Mouse (Mus musculus) testis, adult 10 weeks (tissue): ENCODE results near the gene Gas8. TPM values are rescaled to one million over a fixed set of nuclear protein-coding genes. Genes with fewer than 3 reads are reported as not detected.

Source experiments
- polyA plus RNA-seq: library from polyadenylated mRNA; stranded (reverse); fragments of 350-450 nt; fragmentation: Illumina TruSeq; extraction: RNeasy Lipid Tissue Mini Kit (QIAGEN cat#74804); gene quantifications from one replicate; pipeline ENCODE4 v1.2.3, GENCODE M21; 2014; ENCODE audit warnings: low read depth, low replicate concordance

Gene Gas8
- 10.6 TPM for polyA plus RNA-seq

GRCm38 (mm10) chr8:123518667-123519066 lies at the start of gene Gas8:
TSS of gene Gas8 (plus strand) at chr8:123518834.

GRCm38 (mm10) chr8:123477737-123478258 lies 40.8 kb upstream of the Gas8 start, which contains the start of gene Afg3l1:
TSS of gene Afg3l1 (plus strand) at chr8:123477903.

GRCm38 (mm10) chr8:123514781-123515539 lies 3.7 kb upstream of the Gas8 start, which contains the start of gene Dbndd1:
TSS of gene Dbndd1 (minus strand) at chr8:123515463.

Other genes starting within 250 kb of the Gas8 start
- 3.4 TPM for gene Fanca, start 200.3 kb upstream of the Gas8 start, polyA plus RNA-seq
- gene Spire2, start 186.1 kb upstream of the Gas8 start, polyA plus RNA-seq, result 1.1 TPM
- gene Tcf25, start 145.1 kb upstream of the Gas8 start, polyA plus RNA-seq, result 64.6 TPM
- not detected for gene Mc1r, start 111.7 kb upstream of the Gas8 start, polyA plus RNA-seq
- gene Tubb3, start 107.4 kb upstream of the Gas8 start, polyA plus RNA-seq, result 2.6 TPM
- 0.35 TPM for gene Def8, start 95.3 kb upstream of the Gas8 start, polyA plus RNA-seq
- gene Afg3l1, start 40.9 kb upstream of the Gas8 start, polyA plus RNA-seq, result 7.6 TPM
- 6.0 TPM for gene Dbndd1, start 3.4 kb upstream of the Gas8 start, polyA plus RNA-seq
- gene Rhou, start 135.1 kb downstream of the Gas8 start, polyA plus RNA-seq, result 9.1 TPM